Mouse (Mus musculus) limb, embryonic 13.5 days (tissue): ENCODE results near the gene S100pbp. TPM values are rescaled to one million over a fixed set of nuclear protein-coding genes. Genes with fewer than 3 reads are reported as not detected.
A peak's percentile ranks its signal among the peaks of the same experiment; 100 is the strongest.

Experiments used
- ATAC-seq: fragments of 200-750 bp; cut with Nextera tagmentation; 2 replicates; pipeline ENCODE4 v1.8.0; 2017; ENCODE audit warnings: low read depth, moderate number of reproducible peaks, moderate TSS enrichment; ENCODE audit not compliant: low FRiP score
- H3K27ac ChIP-seq: fragments of 300-500 bp; sonication (generic); 2 replicates; pipeline ENCODE4 v1.5.1; 2015; ENCODE audit warnings: inconsistent platforms, mild to moderate bottlenecking, moderate library complexity
- H3K27me3 ChIP-seq: fragments of 300-500 bp; sonication (generic); 2 replicates; pipeline ENCODE4 v1.6.1; 2015; ENCODE audit warnings: mild to moderate bottlenecking, inconsistent platforms
- H3K36me3 ChIP-seq: fragments of 300-500 bp; sonication (generic); 2 replicates; pipeline ENCODE4 v1.6.1; 2015; ENCODE audit warnings: inconsistent platforms, mild to moderate bottlenecking, moderate library complexity
- H3K4me1 ChIP-seq: fragments of 300-500 bp; sonication (generic); 2 replicates; pipeline ENCODE4 v1.6.1; 2015; ENCODE audit warnings: inconsistent platforms
- H3K4me2 ChIP-seq: fragments of 300-500 bp; sonication (generic); replicated peaks from 2 replicates; pipeline ENCODE4 v1.6.1; 2015; ENCODE audit warnings: inconsistent platforms, mild to moderate bottlenecking, moderate library complexity
- H3K4me3 ChIP-seq: fragments of 300-500 bp; sonication (generic); 2 replicates; pipeline ENCODE4 v1.5.1; 2015; ENCODE audit warnings: moderate library complexity, mild to moderate bottlenecking, inconsistent platforms
- H3K9ac ChIP-seq: fragments of 300-500 bp; sonication (generic); 2 replicates; pipeline ENCODE4 v1.6.1; 2015; ENCODE audit warnings: mild to moderate bottlenecking, inconsistent platforms
- H3K9me3 ChIP-seq: fragments of 300-500 bp; sonication (generic); 2 replicates; pipeline ENCODE4 v1.6.1; 2016; ENCODE audit warnings: inconsistent platforms
- WGBS: fragments of 180-500 bp; shearing (Covaris S2); methylation state at CpG from one replicate; pipeline ENCODE4 v1.1.7; 2015; 5-methylcytosine and 5-hydroxymethylcytosine counted together
- polyA plus RNA-seq: library from polyadenylated mRNA; unstranded; fragments of >200 nt; fragmentation: Nextera tagmentation; extraction: Ambion mirVana; gene quantifications from 2 replicates; pipeline ENCODE4 v1.2.1, GENCODE M21; 2015

Gene S100pbp
- polyA plus RNA-seq, 1 experiment from 2014 or later: 30.1 TPM

GRCm38 (mm10) chr4:129105356-129105755, 84.2 kb downstream of the S100pbp start, which contains the start of gene Tmem54:
Gene Tmem54, plus strand, starts transcription at chr4:129105548.
- Histone ChIP-seq H3K36me3 (no peaks in the 10 kb centered on the region), H3K9me3 (no peaks in the 10 kb centered on the region), H3K9ac (peak within 1 kb of the TSS; percentile 52), H3K4me2 (peak within 1 kb of the TSS; percentile 61), H3K27ac (no peak within 1 kb of the TSS), H3K4me1 (peaks cover 5% of the 10 kb centered on the region; the same call in 1 of the 2 replicates), H3K27me3 (peaks cover 56% of the 10 kb centered on the region), H3K4me3 (peak within 1 kb of the TSS; percentile 34)
- WGBS: 1% methylated on average over 40 of the region's 40 CpGs
- no peak for ATAC-seq

GRCm38 (mm10) chr4:129102133-129102829, 87.2 kb downstream of the S100pbp start:
- no peak overlapping the region for H3K4me3 ChIP-seq
- H3K4me2 ChIP-seq: no peak overlapping the region
- peaks cover 42% of the 10 kb centered on the region for H3K27me3 ChIP-seq
- peaks cover 3% of the 10 kb centered on the region; the same call in 1 of the 2 replicates for H3K9me3 ChIP-seq
- H3K4me1 ChIP-seq: peaks cover 5% of the 10 kb centered on the region; the same call in 1 of the 2 replicates
- WGBS: 78% methylated on average over 14 of the region's 14 CpGs
- no peak overlapping the region for H3K9ac ChIP-seq
- no peak overlapping the region for H3K27ac ChIP-seq
- no peak for ATAC-seq
- H3K36me3 ChIP-seq: no peaks in the 10 kb centered on the region

Other genes starting within 250 kb of the S100pbp start
- gene Azin2, start 227.3 kb downstream of the S100pbp start, polyA plus RNA-seq: 31.9 and 32.3 TPM in 2 replicates
- 215 and 216 TPM in 2 replicates for gene Ak2, start 197.8 kb downstream of the S100pbp start, polyA plus RNA-seq
- gene Rnf19b, start 131.5 kb downstream of the S100pbp start, polyA plus RNA-seq: 8.5 and 10.2 TPM in 2 replicates
- 5.0 and 5.6 TPM in 2 replicates for gene Tmem54, start 84.2 kb downstream of the S100pbp start, polyA plus RNA-seq
- gene Hpca, start 67.7 kb downstream of the S100pbp start, polyA plus RNA-seq: 1.2 and 1.3 TPM in 2 replicates
- gene Fndc5, start 52.7 kb downstream of the S100pbp start, polyA plus RNA-seq: 20.0 and 21.3 TPM in 2 replicates
- gene Yars, start within 50 bp of the S100pbp start, polyA plus RNA-seq: 79.1 and 80.4 TPM in 2 replicates
- gene C77080, start 71.7 kb upstream of the S100pbp start, polyA plus RNA-seq: 6.1 and 7.9 TPM in 2 replicates
- 3.3 TPM in 2 replicates for gene Sync, start 97.9 kb upstream of the S100pbp start, polyA plus RNA-seq
- 491 and 502 TPM in 2 replicates for gene Rbbp4, start 145.6 kb upstream of the S100pbp start, polyA plus RNA-seq
- 43.4 and 44.0 TPM in 2 replicates for gene Zbtb8os, start 146.0 kb upstream of the S100pbp start, polyA plus RNA-seq
- 14.6 and 14.8 TPM in 2 replicates for gene Zbtb8a, start 188.4 kb upstream of the S100pbp start, polyA plus RNA-seq